Mouse (Mus musculus) neural tube, embryonic 12.5 days (tissue): ENCODE results near the gene Marc2. TPM values are rescaled to one million over a fixed set of nuclear protein-coding genes. Genes with fewer than 3 reads are reported as not detected.

Source experiments
- ATAC-seq: fragments of 200-750 bp; cut with Nextera tagmentation; 2 replicates; pipeline ENCODE4 v1.8.0; 2017; ENCODE audit warnings: low read depth, mild to moderate bottlenecking, moderate TSS enrichment, moderate library complexity; ENCODE audit not compliant: low FRiP score
- H3K27ac ChIP-seq: fragments of 300-500 bp; sonication (generic); 2 replicates; pipeline ENCODE4 v1.5.1; 2016
- H3K27me3 ChIP-seq: fragments of 300-500 bp; sonication (generic); replicated peaks from 2 replicates; pipeline ENCODE4 v1.6.1; 2016; ENCODE audit warnings: mild to moderate bottlenecking
- H3K36me3 ChIP-seq: fragments of 300-500 bp; sonication (generic); 2 replicates; pipeline ENCODE4 v1.6.1; 2016; ENCODE audit warnings: mild to moderate bottlenecking
- H3K4me1 ChIP-seq: fragments of 300-500 bp; sonication (generic); 2 replicates; pipeline ENCODE4 v1.6.1; 2016
- H3K4me2 ChIP-seq: fragments of 300-500 bp; sonication (generic); replicated peaks from 2 replicates; pipeline ENCODE4 v1.6.1; 2016; ENCODE audit warnings: mild to moderate bottlenecking
- H3K4me3 ChIP-seq: fragments of 300-500 bp; sonication (generic); 2 replicates; pipeline ENCODE4 v1.5.1; 2016
- H3K9ac ChIP-seq: fragments of 300-500 bp; sonication (generic); 2 replicates; pipeline ENCODE4 v1.6.1; 2016; ENCODE audit warnings: mild to moderate bottlenecking
- H3K9me3 ChIP-seq: fragments of 300-500 bp; sonication (generic); 2 replicates; pipeline ENCODE4 v1.6.1; 2016; ENCODE audit warnings: mild to moderate bottlenecking
- WGBS: fragments of 180-500 bp; shearing (Covaris S2); methylation state at CpG from one replicate; pipeline ENCODE4 v1.1.7; 2016; 5-methylcytosine and 5-hydroxymethylcytosine counted together
- polyA plus RNA-seq: library from polyadenylated mRNA; unstranded; fragments of >200 nt; fragmentation: Nextera tagmentation; extraction: Ambion mirVana; gene quantifications from 2 replicates; pipeline ENCODE4 v1.2.1, GENCODE M21; 2016

The Marc2 gene
- polyA plus RNA-seq, 1 experiment from 2014 or later: 107 TPM

DNA sequence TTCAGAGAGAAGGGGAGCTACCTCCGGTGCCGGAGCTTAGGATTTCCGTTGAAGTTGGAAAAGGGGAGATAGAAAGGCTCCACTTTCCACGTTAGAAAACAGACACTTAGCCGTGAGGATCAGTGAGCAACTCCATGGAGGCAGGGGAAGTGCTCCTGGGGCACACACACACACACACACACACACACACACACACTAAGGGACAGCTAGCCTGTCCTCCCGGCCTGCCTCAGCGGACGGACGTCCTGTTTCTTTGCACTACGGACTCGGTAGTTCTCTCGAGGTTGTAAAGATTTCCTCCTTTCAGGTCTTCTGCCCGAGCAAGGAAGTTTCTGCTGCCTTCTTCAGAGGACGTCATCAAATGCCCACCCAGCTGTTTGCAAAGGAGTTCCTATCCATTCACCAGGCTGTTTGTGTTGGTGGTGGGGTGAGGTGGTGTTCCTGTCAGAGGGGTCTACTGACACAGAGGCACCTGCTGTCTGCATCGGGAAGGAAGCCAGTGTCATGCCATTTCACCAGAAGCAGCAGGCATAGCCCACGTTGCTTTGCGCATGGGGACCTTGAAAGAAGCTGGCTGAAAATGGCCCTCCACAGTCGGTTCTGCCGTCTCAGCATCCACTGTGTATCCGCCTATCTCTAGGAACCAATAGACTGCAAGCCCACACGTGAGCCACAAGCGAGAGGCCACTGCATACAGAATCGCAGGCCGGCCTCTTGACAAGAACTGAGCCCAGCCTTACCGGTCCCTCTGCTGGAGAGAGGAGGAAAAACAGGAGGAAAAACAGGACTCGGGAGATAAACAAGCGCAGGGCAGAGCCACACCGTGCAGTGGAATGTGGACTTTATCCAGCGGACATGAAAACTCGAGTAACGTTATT, 5.7 kb upstream of the Marc2 start:
- peak; percentile 80 for ATAC-seq
- Histone ChIP-seq H3K9me3 (no peaks in the 10 kb centered on the region), H3K36me3 (no peaks in the 10 kb centered on the region), H3K27me3 (peaks cover 18% of the 10 kb centered on the region; the same call in 1 of the 2 replicates), H3K4me3 (0 out of 2 replicates have a peak overlapping the region, but pooled peaks have one; percentile 5), H3K9ac (no peak overlapping the region), H3K4me1 (peaks cover 3% of the 10 kb centered on the region; the same call in 1 of the 2 replicates), H3K4me2 (peak overlapping the region; percentile 50), H3K27ac (no peak overlapping the region)
- WGBS: 20% methylated on average over 31 of the region's 31 CpGs

DNA sequence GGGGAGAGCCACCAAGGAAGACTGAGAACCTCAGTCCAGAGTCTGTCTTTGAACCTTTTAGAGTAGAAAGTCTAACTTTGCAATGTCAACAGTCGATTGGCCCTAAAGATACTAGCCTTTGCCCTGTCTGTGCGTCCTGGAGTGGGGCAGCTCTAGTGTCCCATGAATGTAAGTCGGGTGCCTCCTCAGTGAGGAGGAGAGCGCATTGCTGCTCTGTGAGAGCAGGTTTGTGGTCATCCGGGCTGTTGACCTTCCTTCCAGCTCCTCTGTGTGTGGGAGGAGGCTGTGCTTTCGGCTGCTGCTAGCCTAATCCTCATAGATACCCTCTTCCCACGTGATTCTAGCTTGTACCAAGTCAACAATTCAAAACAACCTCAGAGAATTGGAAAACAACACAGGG, 4.9 kb upstream of the Marc2 start:
- H3K4me3 ChIP-seq: no peak overlapping the region

GRCm38 (mm10) chr1:184846973-184847372, 722 bp upstream of the Marc2 start:
- Histone ChIP-seq H3K27ac (no peak overlapping the region), H3K4me1 (peaks cover 10% of the 10 kb centered on the region), H3K9ac (no peak overlapping the region), H3K4me2 (no peak overlapping the region), H3K9me3 (no peaks in the 10 kb centered on the region), H3K4me3 (no peak overlapping the region), H3K27me3 (peaks cover 20% of the 10 kb centered on the region; the same call in 1 of the 2 replicates), H3K36me3 (no peaks in the 10 kb centered on the region)
- WGBS: 58% methylated on average over 3 of the region's 3 CpGs
- ATAC-seq: no peak

More for the DNA sequence above, 4.9 kb upstream of the Marc2 start:
- Histone ChIP-seq H3K27ac (no peak overlapping the region), H3K36me3 (no peaks in the 10 kb centered on the region), H3K4me1 (peaks cover 6% of the 10 kb centered on the region), H3K9ac (no peak overlapping the region), H3K4me2 (no peak overlapping the region), H3K9me3 (no peaks in the 10 kb centered on the region), H3K27me3 (peaks cover 25% of the 10 kb centered on the region; the same call in 1 of the 2 replicates)
- 59% methylated on average over 7 of the region's 7 CpGs for WGBS
- no peak for ATAC-seq

GRCm38 (mm10) chr1:184845111-184846071, 860 bp downstream of the Marc2 start:
- no peak overlapping the region for H3K27ac ChIP-seq
- ATAC-seq: peak; percentile 92
- H3K4me1 ChIP-seq: peaks cover 18% of the 10 kb centered on the region
- H3K9me3 ChIP-seq: no peaks in the 10 kb centered on the region
- H3K4me2 ChIP-seq: peak overlapping the region; percentile 89
- peak overlapping the region; percentile 76 for H3K9ac ChIP-seq
- peak overlapping the region; percentile 74 for H3K4me3 ChIP-seq
- peaks cover 15% of the 10 kb centered on the region; the same call in 1 of the 2 replicates for H3K27me3 ChIP-seq
- under 1% methylated on average over 67 of the region's 67 CpGs for WGBS
- H3K36me3 ChIP-seq: no peaks in the 10 kb centered on the region; the same call in 1 of the 2 replicates

DNA sequence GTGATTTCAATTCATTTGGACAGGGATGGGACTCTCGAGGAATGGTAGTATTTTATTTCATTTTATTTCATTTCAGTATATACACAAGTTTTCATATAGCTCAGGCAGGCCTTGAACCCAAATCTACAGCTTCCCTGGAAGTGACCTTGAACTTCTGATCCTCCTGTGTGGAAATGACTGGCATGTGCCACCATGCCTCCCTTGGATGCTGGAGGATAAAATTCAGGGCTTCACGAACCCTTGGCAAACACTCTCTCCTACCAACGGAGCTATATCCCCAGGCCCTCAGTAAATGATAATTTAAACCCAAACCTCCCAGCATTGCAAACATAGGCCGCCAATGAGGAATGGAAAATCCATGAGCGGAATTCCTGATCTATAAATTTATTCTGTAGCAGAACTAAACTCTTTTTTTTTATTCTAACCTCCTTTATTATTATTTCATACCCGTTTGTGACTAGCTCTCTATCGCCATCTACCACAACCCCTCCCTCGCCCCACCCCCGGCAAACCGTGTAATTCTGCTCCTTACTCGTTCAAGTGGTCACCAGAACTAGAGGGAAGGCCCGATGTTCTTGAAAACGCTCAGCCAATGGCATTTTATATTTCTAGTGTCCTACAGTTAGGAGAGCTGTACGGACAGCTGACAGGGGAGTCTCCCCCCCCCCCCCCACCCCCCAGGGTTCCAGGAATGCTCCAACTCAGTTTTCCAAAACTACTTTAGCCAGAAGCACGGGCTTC, 1.8 kb downstream of the Marc2 start:
- Histone ChIP-seq H3K36me3 (peaks cover 3% of the 10 kb centered on the region; the same call in 1 of the 2 replicates), H3K4me3 (peak overlapping the region; percentile 74), H3K9ac (peak overlapping the region; percentile 76), H3K4me1 (peaks cover 18% of the 10 kb centered on the region), H3K4me2 (peak overlapping the region; percentile 89), H3K9me3 (no peaks in the 10 kb centered on the region), H3K27me3 (peaks cover 15% of the 10 kb centered on the region; the same call in 1 of the 2 replicates), H3K27ac (no peak overlapping the region)
- WGBS: 21% methylated on average over 15 of the region's 15 CpGs
- no peak for ATAC-seq

DNA sequence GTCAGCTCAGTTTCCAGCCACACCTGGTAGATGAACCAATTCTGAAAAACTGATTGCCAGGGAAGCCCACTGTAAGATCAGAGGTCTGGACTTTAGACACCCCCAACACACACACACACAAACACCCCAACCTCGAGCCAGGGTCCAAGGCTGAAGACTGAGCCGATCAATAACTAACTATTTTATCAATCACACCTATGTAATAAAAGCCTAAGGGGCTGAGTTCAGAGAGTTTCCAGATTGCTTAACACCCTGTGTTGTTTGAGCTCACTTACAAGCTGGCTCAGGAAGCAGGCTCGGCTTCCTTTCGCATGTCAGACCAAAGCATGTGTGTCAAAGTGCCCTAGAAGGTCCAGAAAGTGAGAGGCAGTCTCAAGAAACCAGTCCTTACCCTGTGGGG, 8.6 kb downstream of the Marc2 start:
- H3K27me3 ChIP-seq: no peaks in the 10 kb centered on the region
- no peak for ATAC-seq
- no peak overlapping the region for H3K4me3 ChIP-seq
- no peak overlapping the region for H3K27ac ChIP-seq
- no peak overlapping the region for H3K9ac ChIP-seq
- 87% methylated on average over 4 of the region's 4 CpGs for WGBS
- no peak overlapping the region for H3K4me2 ChIP-seq
- H3K9me3 ChIP-seq: no peaks in the 10 kb centered on the region
- H3K4me1 ChIP-seq: peaks cover 7% of the 10 kb centered on the region; the same call in 1 of the 2 replicates
- peaks cover 10% of the 10 kb centered on the region; the same call in 1 of the 2 replicates for H3K36me3 ChIP-seq

DNA sequence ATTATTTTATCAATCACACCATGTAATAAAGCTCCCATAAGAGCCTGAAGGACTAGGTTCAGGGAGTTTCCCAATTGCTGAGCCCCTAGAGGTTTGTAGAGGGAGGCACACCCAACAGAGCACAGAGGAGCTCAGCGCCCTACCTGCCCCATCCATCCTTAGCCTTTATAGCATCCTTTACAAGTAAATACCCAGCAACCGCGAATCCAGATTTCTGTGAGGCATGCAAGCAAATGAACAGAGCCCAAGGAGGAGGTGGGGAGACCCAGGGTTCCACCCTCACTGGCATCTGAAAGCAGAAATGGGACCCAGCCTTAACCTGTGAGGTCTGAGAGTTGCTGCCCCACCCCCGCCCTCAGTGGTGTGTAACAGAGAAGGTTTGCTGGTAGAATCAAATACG, 9.9 kb downstream of the Marc2 start:
- Histone ChIP-seq H3K9me3 (no peaks in the 10 kb centered on the region), H3K36me3 (peaks cover 20% of the 10 kb centered on the region; the same call in 1 of the 2 replicates), H3K27ac (no peak overlapping the region), H3K4me2 (no peak overlapping the region), H3K9ac (no peak overlapping the region), H3K27me3 (no peaks in the 10 kb centered on the region), H3K4me3 (no peak overlapping the region), H3K4me1 (peaks cover 1% of the 10 kb centered on the region; the same call in 1 of the 2 replicates)
- 74% methylated on average over 5 of the region's 5 CpGs for WGBS
- no peak for ATAC-seq

DNA sequence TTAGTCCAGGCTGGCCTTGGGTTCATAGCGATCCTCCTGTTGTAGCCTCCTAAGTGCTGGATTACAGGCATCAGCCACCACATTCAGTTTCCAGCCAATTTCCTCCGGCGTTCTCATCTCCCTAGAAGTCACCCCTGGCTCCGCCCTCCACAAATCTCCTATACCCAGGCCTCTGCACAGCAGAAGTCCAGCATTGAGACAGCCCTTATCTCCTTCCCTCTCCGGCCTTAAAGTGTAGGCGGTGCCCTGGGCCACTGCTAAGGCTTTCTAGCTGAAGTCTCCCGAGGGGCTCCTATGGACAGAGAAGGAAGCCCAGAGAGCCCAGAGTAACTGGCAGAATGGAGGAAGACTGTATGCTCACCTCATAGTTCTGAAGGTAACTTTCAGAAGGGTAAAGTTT, 12.8 kb downstream of the Marc2 start:
- Histone ChIP-seq H3K9me3 (no peaks in the 10 kb centered on the region), H3K4me3 (no peak overlapping the region), H3K36me3 (peaks cover 32% of the 10 kb centered on the region), H3K27ac (no peak overlapping the region), H3K4me2 (no peak overlapping the region), H3K27me3 (no peaks in the 10 kb centered on the region), H3K4me1 (no peaks in the 10 kb centered on the region), H3K9ac (no peak overlapping the region)
- WGBS: 87% methylated on average over 7 of the region's 7 CpGs
- no peak for ATAC-seq

DNA sequence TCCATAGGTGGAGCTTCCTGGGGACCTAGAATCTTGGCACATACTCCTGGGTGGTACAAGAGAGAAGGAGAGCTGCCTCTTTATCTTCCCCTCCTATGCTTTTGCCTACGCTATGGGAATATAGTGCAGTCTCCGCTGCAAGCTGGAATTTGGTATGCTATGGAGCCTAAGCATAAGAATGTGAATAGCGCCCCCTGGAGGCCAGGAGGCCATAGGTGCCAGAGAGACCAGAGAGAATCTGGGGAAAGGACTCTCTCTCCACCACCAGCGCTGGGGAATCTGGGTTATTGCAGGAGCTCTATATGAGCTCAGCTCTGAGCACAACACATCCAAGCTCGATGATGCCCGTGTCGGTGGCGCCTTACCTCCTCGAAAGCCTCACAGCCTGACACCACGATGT, 14.0 kb downstream of the Marc2 start:
- Histone ChIP-seq H3K4me2 (no peak overlapping the region), H3K9ac (no peak overlapping the region), H3K4me3 (no peak overlapping the region), H3K36me3 (peaks cover 32% of the 10 kb centered on the region), H3K4me1 (no peaks in the 10 kb centered on the region; the same call in 1 of the 2 replicates), H3K9me3 (no peaks in the 10 kb centered on the region), H3K27ac (no peak overlapping the region), H3K27me3 (no peaks in the 10 kb centered on the region)
- 85% methylated on average over 10 of the region's 10 CpGs for WGBS
- ATAC-seq: no peak

DNA sequence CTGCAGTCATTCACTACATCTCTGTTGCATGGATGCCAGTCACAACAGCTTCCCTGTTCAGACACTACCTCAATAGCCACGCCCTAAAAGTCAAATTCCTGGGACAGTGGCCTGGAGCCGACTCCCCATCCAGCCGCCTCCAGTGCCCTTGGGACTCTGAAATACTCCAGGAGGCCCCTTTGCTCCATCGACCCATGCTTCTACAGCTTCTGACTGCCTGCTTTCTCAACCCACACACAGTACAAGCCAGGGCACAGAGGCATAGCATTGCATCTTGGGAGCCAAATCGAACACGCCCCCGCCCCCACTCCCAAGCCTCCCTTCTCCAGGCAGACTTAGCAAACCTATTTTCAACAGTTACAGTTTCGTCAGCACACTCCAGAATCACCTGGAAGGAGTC, 16.4 kb downstream of the Marc2 start:
- WGBS: 86% methylated on average over 8 of the region's 8 CpGs
- Histone ChIP-seq H3K4me3 (no peak overlapping the region), H3K27ac (no peak overlapping the region), H3K4me1 (no peaks in the 10 kb centered on the region; the same call in 1 of the 2 replicates), H3K36me3 (peaks cover 32% of the 10 kb centered on the region), H3K9me3 (no peaks in the 10 kb centered on the region), H3K27me3 (no peaks in the 10 kb centered on the region), H3K4me2 (no peak overlapping the region), H3K9ac (no peak overlapping the region)
- ATAC-seq: no peak

GRCm38 (mm10) chr1:184827175-184827701, 19.0 kb downstream of the Marc2 start:
- H3K27me3 ChIP-seq: no peaks in the 10 kb centered on the region
- peak overlapping the region; percentile 49 for H3K4me2 ChIP-seq
- 34% methylated on average over 23 of the region's 23 CpGs for WGBS
- H3K9me3 ChIP-seq: no peaks in the 10 kb centered on the region
- H3K27ac ChIP-seq: no peak overlapping the region
- H3K36me3 ChIP-seq: peaks cover 21% of the 10 kb centered on the region
- H3K9ac ChIP-seq: no peak overlapping the region
- no peak overlapping the region for H3K4me3 ChIP-seq
- no peak for ATAC-seq
- peaks cover 4% of the 10 kb centered on the region for H3K4me1 ChIP-seq
